Mouse (Mus musculus) cerebellum, adult 9-11 months (tissue): Measurements from ENCODE around the gene Foxp4.

Experiments used
- DNase-seq: peaks from one replicate; pipeline ENCODE4 v3.0.0; 2022

Foxp4 gene

DNA sequence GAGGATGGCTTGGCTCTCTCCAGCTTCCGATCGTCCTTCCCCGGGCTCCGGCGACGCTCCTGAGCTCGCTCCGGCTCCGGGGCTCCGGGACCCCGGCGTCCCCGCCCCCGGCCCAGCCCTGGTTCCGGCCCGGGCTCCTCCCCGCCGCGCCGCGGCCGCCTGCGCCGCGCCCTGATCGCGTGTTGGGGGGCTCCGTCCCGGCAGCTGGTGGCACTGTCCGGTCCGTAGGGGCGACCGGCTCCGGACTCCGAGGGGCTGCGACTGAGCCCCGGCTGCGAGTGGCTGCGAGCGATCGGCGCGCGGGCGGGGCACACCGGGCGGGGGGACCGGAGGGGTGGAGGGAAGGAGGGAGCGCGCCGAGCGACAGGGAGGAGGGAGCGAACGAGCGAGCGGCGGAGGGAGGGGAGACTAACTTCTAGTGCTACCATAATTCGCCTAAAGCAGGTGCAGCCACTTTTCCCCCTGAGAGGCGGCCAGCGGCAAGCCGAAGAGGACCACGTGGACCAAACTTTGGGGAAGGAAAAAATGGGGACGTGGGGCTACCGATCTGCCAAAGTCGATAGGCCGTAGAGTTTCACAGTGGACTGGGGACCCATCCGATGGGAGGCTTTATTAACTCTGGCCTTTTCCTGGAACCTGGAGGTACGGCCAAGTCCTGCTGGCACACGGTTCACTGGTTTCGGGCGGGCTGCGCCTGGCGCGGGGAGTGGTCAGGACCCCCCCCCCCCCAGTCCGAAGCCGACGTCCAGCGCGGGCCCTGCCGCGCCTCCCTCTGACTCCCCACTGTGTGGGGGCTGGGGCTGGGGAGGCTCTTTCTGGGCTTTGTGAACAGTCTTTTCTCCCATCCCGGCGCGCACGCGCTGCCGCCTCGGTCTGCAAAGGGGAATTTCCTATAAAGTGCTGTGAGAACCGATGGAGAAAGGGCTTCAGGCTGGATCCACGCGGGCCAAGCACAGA lies at the start of gene Foxp4:
TSS of gene Foxp4 (minus strand) at position 263 of the 957 bp plus-strand sequence.
- peak; percentile 50 for DNase-seq

DNA sequence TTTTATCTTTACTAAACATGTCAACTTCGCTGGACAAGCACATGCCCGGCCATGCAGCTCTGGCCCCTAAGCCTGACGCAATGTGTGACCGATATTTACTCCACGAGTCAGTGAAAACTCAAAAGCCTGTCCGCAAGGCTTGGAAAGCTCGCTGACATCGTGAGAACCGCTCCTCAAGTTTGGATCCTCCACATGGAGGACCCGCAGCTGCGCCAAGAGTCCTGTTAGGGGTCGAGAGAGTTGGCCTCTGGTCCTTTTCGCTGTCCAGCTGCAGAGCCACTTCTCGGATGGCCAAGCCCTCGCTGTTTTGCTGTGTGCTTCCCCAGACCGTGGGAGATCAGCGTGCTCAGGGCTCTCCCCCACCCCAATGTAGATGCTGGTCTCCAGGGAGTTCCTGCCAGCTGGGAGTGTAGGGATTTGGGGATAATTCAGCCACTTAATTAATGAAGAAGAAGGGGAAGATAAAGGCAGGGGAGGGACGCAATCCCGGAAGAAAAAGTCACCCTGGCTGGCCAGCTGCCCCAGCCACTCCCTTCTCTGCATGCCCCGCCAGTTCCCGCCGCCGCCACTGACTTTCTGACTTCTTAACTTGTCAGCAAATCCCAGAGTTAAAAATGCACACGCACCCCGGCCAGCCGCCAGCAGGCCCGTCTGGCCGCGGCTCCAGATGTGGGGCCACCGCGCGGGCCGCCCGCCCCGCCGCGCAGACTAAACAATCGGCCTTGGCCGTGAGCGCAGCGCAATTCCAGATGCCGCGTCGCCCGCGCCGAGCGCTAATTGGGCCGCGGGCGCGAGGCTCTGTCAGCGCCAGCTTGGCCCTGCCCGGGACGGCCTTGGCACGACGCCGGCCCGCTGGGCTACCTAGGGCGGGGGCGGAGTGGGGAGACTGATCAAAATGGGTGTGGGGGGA lies 49.4 kb upstream of the Foxp4 start:
- no peak for DNase-seq

DNA sequence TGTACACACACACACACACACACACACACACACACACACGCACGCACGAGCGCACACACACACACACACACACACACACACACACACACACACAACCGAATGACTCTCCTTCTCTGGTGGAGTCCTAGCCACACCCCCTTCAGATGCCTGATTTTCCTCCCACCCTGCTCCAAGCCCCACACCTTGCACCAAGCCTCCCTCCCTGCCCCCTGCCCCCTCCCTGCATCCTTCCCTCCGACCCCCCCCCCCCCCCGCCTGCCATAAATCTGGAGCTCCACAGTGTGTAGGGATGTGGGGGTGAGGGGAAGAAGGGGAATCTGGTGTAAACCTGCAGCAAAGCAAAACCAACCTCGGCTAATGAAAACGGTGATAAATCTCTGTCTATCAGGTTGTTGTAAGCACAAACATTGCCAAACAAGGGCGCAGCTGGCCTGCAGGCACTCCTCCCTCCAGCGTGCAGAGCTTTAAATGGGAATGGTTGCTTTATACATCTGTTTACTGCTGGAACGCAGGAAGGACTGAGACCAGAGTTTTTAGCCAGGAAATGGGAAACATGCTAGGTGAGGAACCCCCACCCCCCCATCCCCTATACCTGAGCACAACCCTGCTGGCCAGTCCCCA lies 41.5 kb upstream of the Foxp4 start:
- DNase-seq = no peak

DNA sequence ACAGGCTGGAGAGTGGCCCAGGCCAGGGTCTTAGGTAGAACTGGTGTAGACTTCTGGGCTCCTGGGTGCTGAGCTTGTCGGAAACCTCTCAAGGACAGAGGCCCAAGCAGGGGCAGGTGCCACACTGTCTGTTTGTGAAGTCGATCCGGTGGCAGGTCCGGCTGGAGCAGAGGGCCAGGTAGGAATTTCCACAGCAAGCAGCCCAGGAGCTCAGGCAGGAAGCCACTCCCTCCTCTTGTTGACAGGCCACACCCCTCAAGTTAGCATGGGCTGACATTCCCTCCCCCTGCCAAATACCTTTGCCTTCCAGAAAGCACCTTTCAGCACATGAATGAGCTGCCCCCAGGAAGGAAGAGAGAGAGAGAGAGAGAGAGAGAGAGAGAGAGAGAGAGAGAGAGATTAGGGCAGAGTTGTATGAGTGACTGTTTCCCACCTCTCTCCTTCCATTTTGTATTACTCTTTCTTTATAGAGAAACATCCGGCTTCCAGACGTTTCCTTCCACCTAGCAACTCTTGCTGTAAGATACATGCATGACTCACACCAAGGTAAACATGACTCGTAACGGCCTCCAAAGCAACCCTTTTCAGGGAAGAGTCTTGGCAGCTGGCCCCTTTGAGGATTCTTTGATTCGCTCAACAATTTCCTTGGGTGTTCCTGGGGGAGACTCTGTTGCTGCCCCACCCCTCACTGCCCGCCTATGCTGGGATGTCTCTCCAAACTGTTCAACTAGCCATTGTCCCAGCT lies 33.8 kb upstream of the Foxp4 start:
- DNase-seq = no peak

DNA sequence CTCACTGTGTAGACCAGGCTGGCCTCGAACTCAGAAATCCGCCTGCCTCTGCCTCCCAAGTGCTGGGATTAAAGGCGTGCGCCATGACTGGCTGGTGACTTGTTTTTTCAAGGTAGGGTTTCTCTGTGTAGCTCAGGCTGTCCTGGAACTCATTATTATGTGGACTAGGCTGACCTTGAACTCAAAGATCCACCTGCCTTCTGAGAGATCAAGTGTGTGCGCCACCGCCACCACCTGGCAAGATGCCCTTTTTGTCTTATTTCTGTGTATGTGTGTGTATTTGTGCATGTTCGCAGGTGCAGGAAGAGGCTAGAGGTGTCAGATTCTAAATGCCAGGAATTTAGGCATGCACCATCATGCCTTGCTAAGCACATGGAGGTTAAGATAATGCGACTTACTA lies 32.0 kb upstream of the Foxp4 start:
- no peak for DNase-seq

DNA sequence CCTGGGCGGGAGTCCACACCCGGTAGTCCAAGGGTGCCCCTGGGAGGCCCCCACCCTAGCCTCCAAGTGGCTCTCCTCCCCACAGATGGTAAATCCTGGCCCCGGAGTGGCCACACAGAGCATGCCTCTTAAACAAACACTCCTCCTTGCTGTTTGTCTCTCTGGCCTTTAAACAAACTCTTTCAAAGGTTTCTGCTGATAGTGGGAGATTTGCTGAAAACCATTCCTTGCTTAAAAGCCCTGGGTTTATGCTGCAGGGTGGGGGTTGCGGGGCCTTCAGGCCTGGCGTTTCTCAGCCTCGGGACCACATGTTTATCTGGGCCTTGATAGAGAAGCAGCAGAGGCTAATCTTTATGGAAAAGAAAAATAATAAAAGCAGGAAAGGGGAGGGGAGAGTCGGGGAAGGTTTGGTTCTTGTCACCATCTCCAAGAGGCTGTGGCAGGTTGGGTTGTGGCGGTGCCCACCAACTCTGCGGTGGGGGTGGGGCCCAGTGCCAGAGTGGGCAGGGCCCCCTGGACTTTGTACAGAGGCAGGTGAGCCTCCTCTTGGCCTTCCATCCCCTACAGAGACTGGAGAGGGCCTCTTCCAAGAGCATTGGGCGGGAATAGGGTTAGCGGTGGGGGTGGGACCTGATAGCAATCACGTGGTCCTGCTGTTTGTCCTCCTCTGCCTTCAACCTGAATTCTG lies 30.8 kb upstream of the Foxp4 start:
- DNase-seq = no peak

DNA sequence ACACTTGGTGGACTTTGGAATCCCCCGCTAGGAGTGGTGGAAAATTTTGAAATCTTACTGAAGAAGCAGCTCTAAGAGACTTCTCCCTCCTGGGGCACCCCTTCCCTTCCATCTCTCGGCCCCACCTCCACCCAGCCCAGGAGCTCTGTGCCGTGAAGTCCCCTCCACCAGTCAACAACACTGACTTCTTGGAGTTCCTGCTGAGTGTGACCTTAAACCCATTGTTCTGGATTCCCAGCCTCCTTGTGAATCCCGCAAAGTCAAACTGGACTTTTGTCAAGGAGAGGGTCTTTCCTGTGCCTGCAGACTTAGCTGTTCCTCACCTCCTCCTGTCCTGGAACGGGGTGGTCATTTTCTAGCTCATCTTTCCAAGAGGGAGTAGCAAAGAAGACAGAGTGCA lies 28.8 kb upstream of the Foxp4 start:
- DNase-seq = no peak

DNA sequence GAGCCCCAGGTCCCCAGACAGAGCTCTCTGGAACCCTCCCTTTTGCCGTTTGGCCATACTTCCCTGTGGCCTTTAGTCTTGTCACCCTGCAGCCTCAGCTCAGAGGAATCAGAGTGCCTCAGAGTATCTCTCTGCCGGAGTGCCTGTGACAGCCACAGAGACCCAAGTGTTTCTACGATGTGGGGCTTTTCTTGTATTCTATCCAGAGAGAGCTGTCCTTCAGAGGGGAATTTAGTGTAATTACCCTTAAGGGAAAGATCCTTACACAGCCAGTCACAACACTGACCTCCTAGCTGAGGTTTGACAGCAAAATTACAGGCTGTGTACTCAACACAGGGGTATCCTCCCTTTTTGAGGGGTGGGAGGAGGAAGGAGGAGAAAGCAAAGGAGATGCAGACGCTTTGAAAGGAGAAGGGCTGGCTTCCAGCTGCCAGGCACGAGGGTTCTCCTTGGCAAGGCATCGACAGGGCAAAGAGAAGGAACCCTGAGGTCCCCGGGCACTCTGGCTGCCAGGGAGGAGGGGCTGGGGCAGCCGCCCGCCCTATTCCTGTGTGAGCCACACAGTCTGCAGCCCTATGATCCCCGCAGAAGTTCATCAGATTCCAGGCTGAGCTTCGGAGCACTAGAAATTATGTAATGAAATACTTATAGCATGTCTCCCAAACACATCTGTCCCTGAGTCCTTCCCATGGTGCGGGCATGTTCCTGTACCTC lies 28.1 kb upstream of the Foxp4 start:
- DNase-seq = no peak

DNA sequence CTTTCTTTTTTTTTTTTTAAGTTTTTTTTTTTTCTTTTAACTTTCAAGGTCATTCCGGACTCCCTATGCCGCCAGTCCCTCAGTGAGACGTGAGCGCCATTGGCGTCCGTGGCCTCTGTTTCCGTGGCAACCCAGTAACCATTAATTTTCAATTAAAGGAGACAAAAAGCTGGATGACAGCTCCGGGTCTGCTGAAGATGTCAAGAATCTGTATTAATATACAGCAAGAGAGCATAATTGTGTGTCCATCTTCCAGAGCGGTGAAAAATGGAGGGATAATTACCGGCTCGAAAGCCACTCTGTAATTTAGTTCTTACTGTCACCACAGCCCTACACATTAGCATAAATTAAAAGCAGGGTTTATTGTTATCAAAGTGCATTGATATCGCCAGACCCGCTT lies 27.0 kb upstream of the Foxp4 start:
- DNase-seq = no peak

DNA sequence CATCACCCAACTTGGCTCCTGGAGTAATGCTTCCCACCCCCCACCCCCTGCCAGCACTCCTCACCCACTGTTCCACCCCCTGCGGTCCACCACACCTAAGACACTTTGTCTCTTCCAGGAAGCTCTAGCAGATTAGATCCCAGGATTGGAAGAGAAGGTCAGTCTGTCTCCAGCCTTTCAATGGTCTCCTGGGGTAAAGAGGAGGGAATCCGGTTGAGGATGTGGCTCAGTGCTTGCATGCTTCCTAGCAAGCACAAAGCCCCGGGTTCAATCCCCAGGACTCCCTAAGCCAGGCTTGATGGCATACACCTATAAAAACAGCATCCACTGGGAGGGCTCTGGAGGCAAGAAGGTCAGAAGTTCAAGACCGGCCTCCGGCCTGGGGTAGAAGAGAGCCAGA lies 26.4 kb upstream of the Foxp4 start:
- DNase-seq = no peak

DNA sequence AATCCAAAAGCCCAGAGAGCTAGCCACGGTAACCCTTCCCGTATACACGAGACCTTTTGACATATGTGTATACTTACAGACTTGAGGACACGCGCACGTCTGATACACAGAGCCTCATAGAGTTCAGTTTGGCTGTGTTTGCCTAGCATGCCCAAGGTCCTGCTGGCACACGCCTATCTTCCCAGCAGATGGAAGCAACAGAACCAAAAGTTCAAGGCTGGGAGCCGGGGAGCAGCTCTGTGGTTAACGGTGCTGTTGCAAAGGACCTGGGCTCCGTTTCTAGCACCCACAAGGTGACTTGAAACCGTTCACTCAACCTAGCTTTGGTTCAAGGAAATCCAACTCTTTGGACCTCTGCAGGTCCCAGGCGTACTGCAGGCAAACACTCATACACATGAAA lies 25.0 kb upstream of the Foxp4 start:
- no peak for DNase-seq

DNA sequence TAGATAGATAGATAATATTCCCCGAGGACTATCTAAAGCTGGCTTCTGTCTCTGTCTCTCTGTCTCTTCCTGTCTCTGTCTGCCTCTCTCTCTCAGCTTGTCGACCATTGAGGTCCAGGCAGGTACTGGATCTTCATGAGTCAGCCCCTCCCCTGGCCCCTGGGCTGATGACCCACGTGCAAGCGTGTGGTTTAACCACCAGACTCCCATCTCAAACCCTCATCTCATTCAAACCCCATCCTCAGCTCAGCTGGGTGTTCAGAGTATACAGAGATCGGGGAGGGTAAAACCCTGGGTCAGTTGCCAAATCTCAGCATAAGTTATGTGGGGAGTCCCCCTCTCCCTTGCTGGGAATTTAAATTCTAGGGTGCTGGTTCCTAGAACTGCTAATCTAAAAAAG lies 24.3 kb upstream of the Foxp4 start:
- no peak for DNase-seq

DNA sequence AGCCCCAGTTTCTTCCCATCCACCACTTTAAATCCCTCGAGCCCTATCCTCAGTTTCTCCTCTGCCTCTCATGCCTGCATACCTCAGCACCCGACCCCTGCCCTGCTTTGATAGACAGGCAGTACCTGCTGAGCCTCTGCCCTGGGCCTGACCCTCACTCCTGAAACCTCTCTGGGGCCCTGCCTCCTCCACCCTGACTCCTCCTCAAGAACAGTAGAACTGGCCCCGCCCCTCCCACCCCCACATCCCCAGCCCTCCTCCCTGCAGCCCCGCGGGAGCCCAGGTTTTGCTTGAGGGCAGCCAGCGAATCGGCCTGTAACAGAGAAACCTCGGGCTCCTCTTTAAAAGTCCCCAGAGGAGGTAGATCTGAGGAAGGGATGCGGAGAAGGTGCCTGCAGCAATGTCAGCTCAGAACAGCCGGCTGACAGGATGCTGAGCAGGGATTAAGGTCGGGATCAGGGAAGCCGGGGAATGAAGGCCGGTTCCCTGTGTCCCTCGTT lies 22.5 kb upstream of the Foxp4 start:
- DNase-seq = no peak

DNA sequence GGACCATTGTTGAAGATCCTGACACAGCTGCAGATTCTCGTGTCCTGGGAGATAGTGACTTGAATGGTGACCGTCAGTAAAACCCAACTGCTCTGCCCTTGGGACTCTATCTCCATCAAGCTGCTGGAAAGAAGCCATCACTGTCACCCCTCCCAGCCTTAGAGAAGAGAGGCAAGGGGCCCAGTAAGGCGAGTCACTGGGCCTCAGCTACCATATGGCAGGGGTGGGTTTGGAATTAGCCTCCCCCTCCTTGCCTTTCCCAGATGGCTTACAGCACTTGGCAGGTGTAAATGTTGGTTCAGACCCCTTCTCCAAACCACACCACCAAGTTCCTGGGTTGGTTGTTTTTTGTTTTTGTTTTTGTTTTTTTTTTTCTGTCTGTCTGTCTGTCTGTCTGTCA lies 21.7 kb upstream of the Foxp4 start:
- DNase-seq = no peak

DNA sequence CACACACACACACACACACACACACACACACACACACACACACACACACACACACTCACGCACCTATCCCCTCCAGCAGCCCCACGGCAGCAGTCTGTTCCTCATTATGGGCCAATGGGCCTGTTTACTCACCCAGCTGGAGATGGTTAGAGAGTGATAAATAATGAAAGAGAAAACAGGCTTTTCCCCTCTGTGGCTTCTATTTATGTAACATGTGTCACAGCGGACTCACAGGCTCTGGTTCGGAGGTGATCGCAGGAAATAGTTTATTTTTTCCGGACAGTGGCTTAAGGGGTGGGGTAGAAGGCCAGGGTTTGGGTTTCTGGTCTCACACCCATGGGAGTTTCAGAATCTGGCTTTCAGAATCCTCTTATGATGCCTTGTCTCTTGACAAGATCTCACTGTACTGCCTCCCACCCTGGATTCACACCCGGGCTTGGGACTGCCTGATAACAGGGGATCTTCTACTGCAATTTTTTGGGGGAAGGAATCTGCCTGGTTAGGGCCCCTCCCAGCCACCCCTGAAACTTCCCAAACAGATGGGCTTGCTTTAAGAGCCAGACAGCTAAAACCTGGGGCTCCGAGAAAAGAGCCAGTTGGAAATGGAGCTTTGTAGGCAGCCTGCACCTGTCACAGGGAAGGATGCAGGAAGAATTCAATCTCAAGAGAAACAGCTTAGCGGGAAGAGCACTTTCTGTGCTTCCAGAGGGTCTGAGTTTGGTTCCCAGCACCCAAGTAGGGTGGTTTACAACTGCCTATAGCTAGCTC lies 18.8 kb upstream of the Foxp4 start:
- no peak for DNase-seq

DNA sequence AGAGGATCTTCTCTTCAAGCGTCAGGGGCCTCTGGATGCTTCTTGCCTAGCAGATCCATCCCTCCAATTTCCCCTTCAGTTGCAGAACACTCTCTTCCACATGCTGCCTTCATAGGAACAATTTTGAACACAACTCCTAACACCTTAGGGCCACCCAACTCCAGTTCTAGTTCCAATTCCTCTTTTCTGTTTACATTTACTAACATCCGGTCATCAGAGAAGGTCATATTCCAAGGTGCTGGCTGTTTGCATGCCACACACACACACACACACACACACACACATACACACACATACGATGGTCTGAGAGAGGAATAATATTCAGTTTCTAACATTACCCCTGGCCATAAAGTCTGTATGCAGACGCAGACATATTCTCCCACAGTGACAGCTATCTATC lies 17.6 kb upstream of the Foxp4 start:
- no peak for DNase-seq

DNA sequence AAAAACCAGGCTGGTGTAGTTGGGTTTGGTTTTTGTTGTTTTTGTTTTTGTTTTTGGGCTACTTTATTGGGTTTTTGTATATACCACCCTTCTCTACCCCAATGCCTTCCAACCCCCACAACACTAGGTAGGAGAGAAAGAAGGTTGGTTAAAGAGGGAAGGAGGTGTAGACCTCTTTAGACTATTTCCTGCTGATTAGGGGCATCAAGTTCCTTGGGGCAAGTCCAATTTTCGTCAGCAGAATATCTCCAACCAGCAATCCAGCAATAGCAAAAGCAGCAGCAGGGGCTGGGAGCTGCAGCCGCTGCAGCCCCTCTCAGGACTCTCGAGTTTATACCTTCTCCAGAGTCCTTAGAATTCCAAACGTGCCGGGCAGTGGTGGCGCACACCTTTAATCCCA lies 14.4 kb upstream of the Foxp4 start:
- no peak for DNase-seq

DNA sequence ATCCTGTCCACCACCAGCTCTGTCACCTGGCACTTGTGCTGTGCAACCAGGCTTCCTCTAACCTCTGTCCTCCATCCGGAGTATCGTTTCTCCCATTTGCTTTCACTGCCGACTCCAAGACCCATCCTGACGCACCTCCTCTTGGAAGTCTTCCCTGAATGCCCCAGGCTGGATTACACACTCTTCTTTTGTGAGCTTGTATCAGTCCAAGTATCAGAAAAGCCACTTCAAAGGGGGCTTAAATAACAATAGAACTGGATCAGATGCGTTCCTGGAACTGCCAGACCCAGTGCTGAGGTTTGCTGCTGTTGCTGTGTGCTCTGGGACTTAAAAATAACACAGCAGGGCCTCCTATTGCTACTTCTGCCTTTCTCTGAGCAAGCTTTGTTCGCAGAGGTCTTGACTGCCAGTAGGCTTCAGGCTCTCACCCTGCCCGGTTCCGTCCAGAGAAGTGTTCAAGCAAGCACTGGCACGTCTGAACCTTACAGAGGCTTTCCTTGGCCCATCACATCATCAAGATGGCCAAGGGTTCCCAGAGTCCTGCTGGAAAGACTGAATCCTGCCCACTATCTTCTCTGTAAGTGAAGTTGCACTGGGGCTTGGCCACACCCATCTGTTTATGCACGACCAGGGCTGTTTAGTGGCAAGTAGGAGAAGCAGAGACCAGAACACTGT lies 13.6 kb upstream of the Foxp4 start:
- no peak for DNase-seq

DNA sequence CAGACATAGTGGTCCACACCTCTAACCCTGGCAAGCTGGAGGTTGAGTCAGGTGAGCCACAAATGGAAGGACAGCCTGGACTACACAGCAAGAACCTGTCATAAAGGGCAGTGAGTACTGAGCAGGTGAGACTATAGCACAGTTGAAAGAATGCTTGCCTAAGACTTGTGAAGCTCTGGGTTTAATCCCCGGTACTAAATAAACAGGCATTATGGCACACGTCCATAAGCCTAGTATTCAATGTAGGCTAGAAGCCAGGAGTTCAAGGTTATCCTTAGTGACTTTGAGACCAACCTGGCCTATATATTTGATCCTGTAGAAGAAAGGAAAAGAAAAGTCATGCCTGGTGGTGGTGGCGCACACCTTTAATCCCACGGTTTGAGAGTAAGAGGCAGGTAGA lies 12.1 kb upstream of the Foxp4 start:
- DNase-seq = no peak

DNA sequence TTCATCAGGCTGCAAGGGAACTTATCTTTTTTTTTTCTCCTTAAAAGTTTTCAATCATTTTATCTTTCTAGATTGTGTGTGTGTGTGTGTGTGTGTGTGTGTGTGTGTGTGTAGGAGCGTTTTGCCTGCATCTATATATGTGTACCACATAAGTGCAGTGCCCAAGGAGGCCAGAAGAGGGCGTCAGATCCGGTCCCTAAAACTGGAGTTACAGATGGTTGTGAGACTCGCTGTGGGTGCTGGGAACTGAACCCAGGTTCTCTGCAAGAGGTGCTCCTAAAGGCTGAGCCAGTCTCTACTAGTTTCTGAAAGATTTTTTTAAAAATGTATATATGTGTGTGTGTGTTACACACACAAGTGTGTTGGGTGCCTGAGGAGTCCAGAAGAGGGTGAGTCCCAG lies 5.0 kb upstream of the Foxp4 start:
- DNase-seq = no peak
